In the genomic region with DNA sequence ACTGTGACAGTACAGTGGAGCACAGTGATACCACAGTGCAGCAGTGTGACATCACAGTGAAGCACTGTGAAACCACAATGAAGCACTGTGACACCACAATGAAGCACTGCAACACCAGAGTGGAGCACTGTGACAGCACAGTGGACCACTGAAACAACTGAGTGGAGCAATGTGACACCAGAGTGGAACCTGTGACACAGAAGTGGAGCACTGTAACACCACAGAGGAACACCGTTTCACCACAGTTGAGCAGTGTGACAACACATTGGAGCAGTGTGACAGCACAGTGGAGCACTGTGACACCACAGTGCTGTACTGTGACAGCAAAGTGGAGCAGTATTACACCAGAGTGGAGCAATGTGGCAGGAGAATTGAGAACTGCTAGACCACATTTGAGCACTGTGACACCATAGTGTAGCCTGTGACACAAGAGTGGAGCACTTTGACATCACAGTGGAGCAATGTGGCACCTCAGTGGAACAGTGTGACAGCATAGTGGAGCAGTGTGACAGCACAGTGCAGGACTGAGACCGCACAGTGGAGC, we compare ENCODE assay signal across 15 mouse cellular contexts.
DNase-seq lines count a peak whose midpoint lies in the region; ATAC-seq and TF ChIP-seq lines count a peak whose summit lies in the region.
"Had no signal": no experiment of that assay in that cellular context is flagged by ENCODE, and none has a peak within 500 bp of the region (broad histone marks: within the 10 kb centered on the region; RNA-seq: fewer than 3 reads in every experiment).

No protein-coding gene starts in this region.

- no peak overlapping the region for H3K4me2 ChIP-seq in forebrain, embryonic 12.5 days
- no peak overlapping the region for H3K4me2 ChIP-seq in forebrain, postnatal 0 days (ENCODE audit: low read depth)
- H3K4me2 ChIP-seq in hindbrain, embryonic 13.5 days = no peak overlapping the region
- no peak overlapping the region for H3K4me2 ChIP-seq in hindbrain, embryonic 11.5 days (replicated peaks; ENCODE audit: low read depth, low read length)
- no peak overlapping the region for H3K4me2 ChIP-seq in midbrain, embryonic 13.5 days (replicated peaks)
- H3K4me2 ChIP-seq: limb, embryonic 12.5 days; lung, embryonic 15.5 days; neural tube, embryonic 15.5 days had no signal

- H3K27ac ChIP-seq in forebrain, embryonic 12.5 days = no peak overlapping the region
- no peak overlapping the region for H3K27ac ChIP-seq in forebrain, postnatal 0 days (ENCODE audit: low read depth, low read length)
- H3K27ac ChIP-seq in hindbrain, embryonic 13.5 days = no peak overlapping the region
- no peak overlapping the region for H3K27ac ChIP-seq in hindbrain, embryonic 11.5 days (ENCODE audit: low read depth, low read length)
- no peak overlapping the region for H3K27ac ChIP-seq in midbrain, embryonic 13.5 days
- H3K27ac ChIP-seq: limb, embryonic 12.5 days; lung, embryonic 15.5 days; neural tube, embryonic 15.5 days had no signal

- 57% methylated on average over 2 of the region's 2 CpGs for WGBS in forebrain, embryonic 12.5 days
- 46% methylated on average over 2 of the region's 2 CpGs for WGBS in forebrain, postnatal 0 days
- 57% methylated on average over 2 of the region's 2 CpGs for WGBS in hindbrain, embryonic 13.5 days
- 66% methylated on average over 2 of the region's 2 CpGs for WGBS in hindbrain, embryonic 11.5 days
- 55% methylated on average over 2 of the region's 2 CpGs for WGBS in midbrain, embryonic 13.5 days

- no peak overlapping the region for H3K4me3 ChIP-seq in forebrain, embryonic 12.5 days (replicated peaks)
- H3K4me3 ChIP-seq in forebrain, postnatal 0 days (ENCODE audit: low read depth, low read length) = no peak overlapping the region
- H3K4me3 ChIP-seq in hindbrain, embryonic 13.5 days = no peak overlapping the region
- no peak overlapping the region for H3K4me3 ChIP-seq in hindbrain, embryonic 11.5 days (ENCODE audit: low read depth, low read length)
- no peak overlapping the region for H3K4me3 ChIP-seq in midbrain, embryonic 13.5 days (replicated peaks)
- H3K4me3 ChIP-seq: limb, embryonic 12.5 days; lung, embryonic 15.5 days; neural tube, embryonic 15.5 days had no signal

- ATAC-seq in forebrain, embryonic 12.5 days (ENCODE audit: low FRiP score) = peak; percentile 21
- no peak for ATAC-seq in forebrain, postnatal 0 days
- 0 out of 2 replicates have a peak, but pooled peaks have one; percentile 5 for ATAC-seq in hindbrain, embryonic 13.5 days (ENCODE audit: low FRiP score)
- no peak for ATAC-seq in hindbrain, embryonic 11.5 days (ENCODE audit: low FRiP score)
- ATAC-seq in midbrain, embryonic 13.5 days = no peak

- no peak for DNase-seq in forebrain, postnatal 0 days
- no peak for DNase-seq in hindbrain, embryonic 11.5 days (ENCODE audit: low spot score)
- DNase-seq in ovary, postnatal 36 days (ENCODE audit: low spot score) = peak; percentile 2
- DNase-seq in ovary, postnatal 14 days (ENCODE audit: low spot score) = no peak
- DNase-seq in lung, postnatal 4 days = peak; percentile 2 to 16
- DNase-seq: adrenal gland, adult 8-10 months; cerebellum, postnatal 10 days; kidney, adult 8-10 months; right cerebral cortex, postnatal 25 days had no signal

- no peak overlapping the region for H3K9ac ChIP-seq in forebrain, embryonic 12.5 days
- H3K9ac ChIP-seq in forebrain, postnatal 0 days = no peak overlapping the region
- no peak overlapping the region for H3K9ac ChIP-seq in hindbrain, embryonic 13.5 days
- H3K9ac ChIP-seq in hindbrain, embryonic 11.5 days (ENCODE audit: low read depth, low read length) = no peak overlapping the region
- H3K9ac ChIP-seq in midbrain, embryonic 13.5 days (replicated peaks) = no peak overlapping the region
- H3K9ac ChIP-seq: limb, embryonic 12.5 days; lung, embryonic 15.5 days; neural tube, embryonic 15.5 days had no signal

- H3K27me3 ChIP-seq in forebrain, embryonic 12.5 days = no peaks in the 10 kb centered on the region
- no peaks in the 10 kb centered on the region for H3K27me3 ChIP-seq in forebrain, postnatal 0 days (ENCODE audit: insufficient read depth, low read length)
- H3K27me3 ChIP-seq in hindbrain, embryonic 13.5 days = no peaks in the 10 kb centered on the region
- no peaks in the 10 kb centered on the region for H3K27me3 ChIP-seq in hindbrain, embryonic 11.5 days (ENCODE audit: control insufficient read depth, insufficient read depth, low read length)
- no peaks in the 10 kb centered on the region for H3K27me3 ChIP-seq in midbrain, embryonic 13.5 days
- H3K27me3 ChIP-seq: limb, embryonic 12.5 days; lung, embryonic 15.5 days; neural tube, embryonic 15.5 days had no signal

- no peak for TF ChIP-seq CTCF in forebrain, postnatal 0 days (IDR thresholded peaks at IDR 0.05; ENCODE audit: low read depth)

- no peaks in the 10 kb centered on the region for H3K4me1 ChIP-seq in forebrain, embryonic 12.5 days
- H3K4me1 ChIP-seq in forebrain, postnatal 0 days (ENCODE audit: insufficient read depth) = no peaks in the 10 kb centered on the region
- no peaks in the 10 kb centered on the region for H3K4me1 ChIP-seq in hindbrain, embryonic 13.5 days (replicated peaks)
- no peaks in the 10 kb centered on the region for H3K4me1 ChIP-seq in hindbrain, embryonic 11.5 days (replicated peaks; ENCODE audit: control insufficient read depth, insufficient read depth, low read length)
- no peaks in the 10 kb centered on the region for H3K4me1 ChIP-seq in midbrain, embryonic 13.5 days (replicated peaks)
- H3K4me1 ChIP-seq: limb, embryonic 12.5 days; lung, embryonic 15.5 days; neural tube, embryonic 15.5 days had no signal

- H3K36me3 ChIP-seq in forebrain, embryonic 12.5 days (replicated peaks) = no peaks in the 10 kb centered on the region
- no peaks in the 10 kb centered on the region for H3K36me3 ChIP-seq in forebrain, postnatal 0 days (ENCODE audit: insufficient read depth)
- no peaks in the 10 kb centered on the region for H3K36me3 ChIP-seq in hindbrain, embryonic 13.5 days
- no peaks in the 10 kb centered on the region for H3K36me3 ChIP-seq in hindbrain, embryonic 11.5 days (ENCODE audit: control insufficient read depth, insufficient read depth, low read length)
- H3K36me3 ChIP-seq in midbrain, embryonic 13.5 days = no peaks in the 10 kb centered on the region
- H3K36me3 ChIP-seq: limb, embryonic 12.5 days; lung, embryonic 15.5 days; neural tube, embryonic 15.5 days had no signal

- peaks cover 68% of the 10 kb centered on the region for H3K9me3 ChIP-seq in forebrain, embryonic 12.5 days
- peaks cover 65% of the 10 kb centered on the region for H3K9me3 ChIP-seq in forebrain, postnatal 0 days (ENCODE audit: low read length)
- H3K9me3 ChIP-seq in hindbrain, embryonic 13.5 days = peaks cover 67% of the 10 kb centered on the region
- peaks cover 61% of the 10 kb centered on the region for H3K9me3 ChIP-seq in hindbrain, embryonic 11.5 days (ENCODE audit: control insufficient read depth, low read length)
- H3K9me3 ChIP-seq in midbrain, embryonic 13.5 days = peaks cover 68% of the 10 kb centered on the region

Comparison
In these comparisons a context has a peak if more than half of its experiments do, and no peak if none do; other contexts are left out.
1. ATAC-seq: peak in forebrain, embryonic 12.5 days (single experiment) and hindbrain, embryonic 13.5 days (single experiment); none in forebrain, postnatal 0 days (single experiment), hindbrain, embryonic 11.5 days (single experiment) and midbrain, embryonic 13.5 days (single experiment).
2. DNase-seq: peak in ovary, postnatal 36 days (single experiment) and lung, postnatal 4 days (2 of 2); none in forebrain, postnatal 0 days (single experiment), hindbrain, embryonic 11.5 days (single experiment) and ovary, postnatal 14 days (single experiment).